Mouse (Mus musculus): ENCODE results near the gene Rsrc1.
A peak's percentile ranks its signal among the peaks of the same experiment; 100 is the strongest.

Gene Rsrc1

GRCm38 (mm10) chr3:67369407-67370079, 388.4 kb downstream of the Rsrc1 start:
- no peak for DNase-seq (ENCODE audit: low read depth, low spot score)

- DNase-seq (ENCODE audit: low read depth, low spot score): no peak
Observed at GRCm38 (mm10) chr3:67372194-67372593, 391.0 kb downstream of the Rsrc1 start.

- DNase-seq (ENCODE audit: low read depth, low spot score): no peak
Observed at GRCm38 (mm10) chr3:67372781-67373180, 391.6 kb downstream of the Rsrc1 start.

GRCm38 (mm10) chr3:67373872-67374271, 392.7 kb downstream of the Rsrc1 start, which contains the start of gene Mlf1:
TSS of gene Mlf1 (plus strand) at chr3:67374097.
- DNase-seq (ENCODE audit: low read depth, low spot score): peak; percentile 89

GRCm38 (mm10) chr3:67374360-67374778, 393.2 kb downstream of the Rsrc1 start:
- DNase-seq (ENCODE audit: low read depth, low spot score): no peak

GRCm38 (mm10) chr3:67375063-67375462, 393.9 kb downstream of the Rsrc1 start, which contains the start of gene Gm17402:
TSS of gene Gm17402 (minus strand) at chr3:67375163.
- no peak for DNase-seq (ENCODE audit: low read depth, low spot score)

GRCm38 (mm10) chr3:67378215-67378614, 397.0 kb downstream of the Rsrc1 start:
- no peak for DNase-seq (ENCODE audit: low read depth, low spot score)

All from brain, embryonic 18.5 days (tissue).